In the genomic region with DNA sequence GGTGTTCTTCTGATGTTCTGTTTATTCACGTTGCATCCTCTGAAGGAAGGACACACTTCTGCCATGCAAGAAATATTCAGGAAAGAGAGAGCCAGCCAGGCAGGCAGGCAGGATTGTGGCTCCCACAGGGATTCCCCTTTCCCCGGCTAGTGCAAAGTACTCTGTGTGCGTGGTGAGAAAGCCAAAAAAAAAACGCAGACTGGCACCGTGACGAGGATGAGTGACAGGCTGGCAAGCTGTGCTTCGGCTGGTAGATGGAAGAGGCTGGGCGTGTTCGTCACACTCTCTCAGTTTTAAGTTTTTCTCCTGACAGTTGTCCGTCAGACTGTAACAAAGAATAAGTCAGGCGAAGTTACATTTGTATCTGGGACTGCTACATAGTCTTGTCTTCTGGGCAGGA, we compare ENCODE assay signal across 19 mouse cellular contexts. TPM values are rescaled to one million over a fixed set of nuclear protein-coding genes. Genes with fewer than 3 reads are reported as not detected.
"Had no signal": no experiment of that assay in that cellular context is flagged by ENCODE, and none has a peak within 500 bp of the region (broad histone marks: within the 10 kb centered on the region; RNA-seq: fewer than 3 reads in every experiment).

No protein-coding gene starts in this region.

- DNase-seq: kidney, adult 8-10 months; kidney, postnatal 36 days; lung, embryonic 14.5 days; lung, postnatal 10 days; lung, postnatal 4 days; midbrain, embryonic 14.5 days; thymus, adult 18-20 months; thymus, postnatal 14 days had no signal

- H3K4me3 ChIP-seq: left cerebral cortex, adult 2 months; limb, embryonic 15.5 days; liver, embryonic 12.5 days; midbrain, embryonic 10.5 days; neural tube, embryonic 12.5 days had no signal

- H3K4me2 ChIP-seq: limb, embryonic 15.5 days; liver, embryonic 12.5 days; lung, embryonic 14.5 days; neural tube, embryonic 12.5 days had no signal

- H3K4me1 ChIP-seq: limb, embryonic 15.5 days; liver, embryonic 12.5 days; neural tube, embryonic 12.5 days had no signal

- H3K27ac ChIP-seq: kidney, postnatal 0 days; left cerebral cortex, adult 2 months; limb, embryonic 15.5 days; liver, embryonic 12.5 days; midbrain, embryonic 10.5 days; neural tube, embryonic 12.5 days; stomach, postnatal 0 days had no signal

- ATAC-seq: intestine, postnatal 0 days; liver, embryonic 12.5 days had no signal

- H3K9ac ChIP-seq: limb, embryonic 15.5 days; liver, embryonic 12.5 days; lung, embryonic 14.5 days; neural tube, embryonic 12.5 days had no signal

- H3K27me3 ChIP-seq: limb, embryonic 15.5 days; liver, embryonic 12.5 days; neural tube, embryonic 12.5 days had no signal

- H3K36me3 ChIP-seq: limb, embryonic 15.5 days; liver, embryonic 12.5 days; midbrain, embryonic 10.5 days; neural tube, embryonic 12.5 days had no signal

- H3K9me3 ChIP-seq: limb, embryonic 15.5 days; midbrain, embryonic 10.5 days; neural tube, embryonic 12.5 days had no signal

RNA-seq across cellular contexts. Expression of gene Kcnk2, which starts 24.2 kb away (rescaled TPM):
- total RNA-seq: monocyte, adult 5-6 weeks; neutrophil, adult 5-6 weeks had no signal
- polyA plus RNA-seq: liver, embryonic 16.5 days had no signal
